Mouse (Mus musculus): Measurements from ENCODE around the gene Rgl1. TPM values are rescaled to one million over a fixed set of nuclear protein-coding genes. Genes with fewer than 3 reads are reported as not detected.

Rgl1 gene
- polyA plus RNA-seq, 1 experiment: 14.4 TPM

- Histone ChIP-seq H3K27me3 (ENCODE audit: control insufficient read depth, insufficient read depth, low read length) (no peaks in the 10 kb centered on the region), H3K4me1 (ENCODE audit: control insufficient read depth, insufficient read depth, insufficient read length) (peaks cover 10% of the 10 kb centered on the region; the same call in 1 of the 2 replicates), H3K27ac (ENCODE audit: insufficient read depth, low read length) (peak overlapping the region; percentile 8; the same call in 1 of the 2 replicates), H3K36me3 (ENCODE audit: control insufficient read depth, insufficient read depth, low read length) (no peaks in the 10 kb centered on the region), H3K4me3 (ENCODE audit: extremely low read depth, insufficient read depth, insufficient read length) (no peak overlapping the region)
- TF ChIP-seq POLR2A (IDR thresholded peaks at IDR 0.05; ENCODE audit: low read depth, low read length) (no peak), CTCF (IDR thresholded peaks at IDR 0.05; ENCODE audit: extremely low read depth, insufficient read depth, insufficient read length, insufficient replicate concordance) (no peak)
- no peak for DNase-seq (ENCODE audit: low read depth in 1 of 2, low spot score in 2 of 2)
- WGBS: 8% methylated on average over 4 of the region's 4 CpGs
These were observed 45.2 kb downstream of the Rgl1 start for GRCm38 (mm10) chr1:152720969-152721368.

DNA sequence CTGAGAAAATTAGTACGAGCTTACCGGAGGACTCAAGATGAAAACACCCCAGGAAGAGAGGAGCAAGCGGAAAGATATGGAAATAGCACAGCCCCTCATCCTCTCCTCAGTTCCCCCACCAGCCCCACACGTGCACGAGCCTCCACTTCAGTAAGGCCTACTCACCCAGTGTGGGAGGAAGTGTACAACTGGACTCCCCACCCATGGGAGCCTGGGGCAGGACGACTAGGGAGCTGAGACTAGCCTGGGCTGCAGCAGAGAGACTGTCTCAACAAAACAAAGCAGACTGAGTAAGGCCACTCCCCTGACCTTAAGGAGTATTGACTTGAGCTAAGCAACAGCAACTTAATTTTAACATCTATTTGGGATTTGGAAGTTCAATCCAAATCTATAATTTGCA, 48.0 kb downstream of the Rgl1 start:
- no peak for TF ChIP-seq CTCF (IDR thresholded peaks at IDR 0.05; ENCODE audit: extremely low read depth, insufficient read depth, insufficient read length, insufficient replicate concordance)
- no peak for TF ChIP-seq POLR2A (IDR thresholded peaks at IDR 0.05; ENCODE audit: low read depth, low read length)
- Histone ChIP-seq H3K4me3 (ENCODE audit: extremely low read depth, insufficient read depth, insufficient read length) (no peak overlapping the region), H3K27me3 (ENCODE audit: control insufficient read depth, insufficient read depth, low read length) (no peaks in the 10 kb centered on the region), H3K36me3 (ENCODE audit: control insufficient read depth, insufficient read depth, low read length) (no peaks in the 10 kb centered on the region), H3K4me1 (ENCODE audit: control insufficient read depth, insufficient read depth, insufficient read length) (peaks cover 10% of the 10 kb centered on the region; the same call in 1 of the 2 replicates), H3K27ac (ENCODE audit: insufficient read depth, low read length) (peak overlapping the region; percentile 42)
- WGBS: 32% methylated on average over 6 of the region's 6 CpGs
- no peak for DNase-seq (ENCODE audit: low read depth in 1 of 2, low spot score in 2 of 2)

DNA sequence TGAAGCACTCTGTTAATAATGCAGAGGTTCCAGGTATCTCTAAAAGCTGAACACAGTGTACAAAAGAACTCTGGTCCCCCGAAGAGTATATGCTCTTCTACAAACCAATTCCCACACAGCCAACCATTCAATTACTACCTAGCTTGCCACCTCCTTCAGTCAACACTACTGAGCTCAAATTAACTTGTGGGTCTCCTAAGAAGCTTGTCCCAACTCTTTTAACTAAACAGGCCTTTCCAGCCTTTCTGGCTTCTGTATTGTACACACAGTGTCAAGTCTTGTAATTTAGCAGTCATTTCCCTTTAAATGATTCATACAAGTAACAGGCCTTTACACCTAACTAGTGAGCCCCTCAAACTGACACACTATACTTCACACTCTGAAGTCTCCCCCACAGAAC, 48.8 kb downstream of the Rgl1 start:
- H3K36me3 ChIP-seq (ENCODE audit: control insufficient read depth, insufficient read depth, low read length): no peaks in the 10 kb centered on the region
- DNase-seq (ENCODE audit: low read depth in 1 of 2, low spot score in 2 of 2): no peak
- H3K27me3 ChIP-seq (ENCODE audit: control insufficient read depth, insufficient read depth, low read length): no peaks in the 10 kb centered on the region
- WGBS: 91% methylated on average over 1 of the region's 1 CpGs
- TF ChIP-seq POLR2A (IDR thresholded peaks at IDR 0.05; ENCODE audit: low read depth, low read length): no peak
- TF ChIP-seq CTCF (IDR thresholded peaks at IDR 0.05; ENCODE audit: extremely low read depth, insufficient read depth, insufficient read length, insufficient replicate concordance): no peak
- peaks cover 10% of the 10 kb centered on the region; the same call in 1 of the 2 replicates for H3K4me1 ChIP-seq (ENCODE audit: control insufficient read depth, insufficient read depth, insufficient read length)
- H3K27ac ChIP-seq (ENCODE audit: insufficient read depth, low read length): no peak overlapping the region
- no peak overlapping the region for H3K4me3 ChIP-seq (ENCODE audit: extremely low read depth, insufficient read depth, insufficient read length)

- Histone ChIP-seq H3K4me1 (ENCODE audit: control insufficient read depth, insufficient read depth, insufficient read length) (peaks cover 4% of the 10 kb centered on the region; the same call in 1 of the 2 replicates), H3K36me3 (ENCODE audit: control insufficient read depth, insufficient read depth, low read length) (no peaks in the 10 kb centered on the region), H3K27me3 (ENCODE audit: control insufficient read depth, insufficient read depth, low read length) (no peaks in the 10 kb centered on the region), H3K4me3 (ENCODE audit: extremely low read depth, insufficient read depth, insufficient read length) (no peak overlapping the region), H3K27ac (ENCODE audit: insufficient read depth, low read length) (no peak overlapping the region)
- no peak for TF ChIP-seq POLR2A (IDR thresholded peaks at IDR 0.05; ENCODE audit: low read depth, low read length)
- no peak for TF ChIP-seq CTCF (IDR thresholded peaks at IDR 0.05; ENCODE audit: extremely low read depth, insufficient read depth, insufficient read length, insufficient replicate concordance)
- no peak for DNase-seq (ENCODE audit: low read depth in 1 of 2, low spot score in 2 of 2)
- WGBS: 98% methylated on average over 3 of the region's 3 CpGs
These were observed 51.7 kb downstream of the Rgl1 start for GRCm38 (mm10) chr1:152714405-152714804.

DNA sequence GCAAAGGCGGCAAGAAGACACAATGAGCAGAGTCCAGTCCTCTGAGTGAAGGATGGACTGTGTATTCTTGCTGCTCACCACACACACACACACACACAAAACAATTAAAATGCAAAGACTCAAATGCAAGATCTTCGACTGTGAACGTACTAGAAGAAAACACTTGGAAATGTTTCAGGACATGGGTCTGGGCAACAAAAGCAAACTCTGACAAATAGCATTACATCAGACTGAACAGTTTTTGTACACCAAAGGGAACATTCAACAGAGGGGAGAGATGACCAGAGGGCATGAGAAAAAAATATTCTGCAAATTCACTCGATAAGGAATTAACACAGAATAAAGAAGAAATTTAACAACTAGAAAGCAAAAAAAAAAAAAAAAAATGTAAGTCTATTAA, 52.2 kb downstream of the Rgl1 start:
- H3K36me3 ChIP-seq (ENCODE audit: control insufficient read depth, insufficient read depth, low read length): no peaks in the 10 kb centered on the region
- 91% methylated on average over 4 of the region's 4 CpGs for WGBS
- H3K4me3 ChIP-seq (ENCODE audit: extremely low read depth, insufficient read depth, insufficient read length): no peak overlapping the region
- DNase-seq (ENCODE audit: low read depth in 1 of 2, low spot score in 2 of 2): no peak
- no peak overlapping the region for H3K27ac ChIP-seq (ENCODE audit: insufficient read depth, low read length)
- H3K27me3 ChIP-seq (ENCODE audit: control insufficient read depth, insufficient read depth, low read length): no peaks in the 10 kb centered on the region
- H3K4me1 ChIP-seq (ENCODE audit: control insufficient read depth, insufficient read depth, insufficient read length): peaks cover 4% of the 10 kb centered on the region; the same call in 1 of the 2 replicates
- TF ChIP-seq POLR2A (IDR thresholded peaks at IDR 0.05; ENCODE audit: low read depth, low read length): no peak
- no peak for TF ChIP-seq CTCF (IDR thresholded peaks at IDR 0.05; ENCODE audit: extremely low read depth, insufficient read depth, insufficient read length, insufficient replicate concordance)

- H3K4me1 ChIP-seq (ENCODE audit: control insufficient read depth, insufficient read depth, insufficient read length): no peaks in the 10 kb centered on the region
- no peaks in the 10 kb centered on the region for H3K27me3 ChIP-seq (ENCODE audit: control insufficient read depth, insufficient read depth, low read length)
- no peak overlapping the region for H3K4me3 ChIP-seq (ENCODE audit: extremely low read depth, insufficient read depth, insufficient read length)
- DNase-seq (ENCODE audit: low read depth in 1 of 2, low spot score in 2 of 2): no peak
- TF ChIP-seq CTCF (IDR thresholded peaks at IDR 0.05; ENCODE audit: extremely low read depth, insufficient read depth, insufficient read length, insufficient replicate concordance): no peak
- no peak overlapping the region for H3K27ac ChIP-seq (ENCODE audit: insufficient read depth, low read length)
- H3K36me3 ChIP-seq (ENCODE audit: control insufficient read depth, insufficient read depth, low read length): no peaks in the 10 kb centered on the region
- WGBS: 83% methylated on average over 4 of the region's 4 CpGs
These were observed 55.1 kb downstream of the Rgl1 start for GRCm38 (mm10) chr1:152711037-152711436.

GRCm38 (mm10) chr1:152707560-152707959, 58.6 kb downstream of the Rgl1 start:
- Histone ChIP-seq H3K27ac (ENCODE audit: insufficient read depth, low read length) (no peak overlapping the region), H3K27me3 (ENCODE audit: control insufficient read depth, insufficient read depth, low read length) (no peaks in the 10 kb centered on the region), H3K4me3 (ENCODE audit: extremely low read depth, insufficient read depth, insufficient read length) (no peak overlapping the region), H3K4me1 (ENCODE audit: control insufficient read depth, insufficient read depth, insufficient read length) (no peaks in the 10 kb centered on the region), H3K36me3 (ENCODE audit: control insufficient read depth, insufficient read depth, low read length) (no peaks in the 10 kb centered on the region)
- no peak for DNase-seq (ENCODE audit: low read depth in 1 of 2, low spot score in 2 of 2)
- WGBS: 95% methylated on average over 2 of the region's 2 CpGs
- no peak for TF ChIP-seq POLR2A (IDR thresholded peaks at IDR 0.05; ENCODE audit: low read depth, low read length)
